Comparison of ENCODE assay signal across 8 mouse cellular contexts in the genomic region with DNA sequence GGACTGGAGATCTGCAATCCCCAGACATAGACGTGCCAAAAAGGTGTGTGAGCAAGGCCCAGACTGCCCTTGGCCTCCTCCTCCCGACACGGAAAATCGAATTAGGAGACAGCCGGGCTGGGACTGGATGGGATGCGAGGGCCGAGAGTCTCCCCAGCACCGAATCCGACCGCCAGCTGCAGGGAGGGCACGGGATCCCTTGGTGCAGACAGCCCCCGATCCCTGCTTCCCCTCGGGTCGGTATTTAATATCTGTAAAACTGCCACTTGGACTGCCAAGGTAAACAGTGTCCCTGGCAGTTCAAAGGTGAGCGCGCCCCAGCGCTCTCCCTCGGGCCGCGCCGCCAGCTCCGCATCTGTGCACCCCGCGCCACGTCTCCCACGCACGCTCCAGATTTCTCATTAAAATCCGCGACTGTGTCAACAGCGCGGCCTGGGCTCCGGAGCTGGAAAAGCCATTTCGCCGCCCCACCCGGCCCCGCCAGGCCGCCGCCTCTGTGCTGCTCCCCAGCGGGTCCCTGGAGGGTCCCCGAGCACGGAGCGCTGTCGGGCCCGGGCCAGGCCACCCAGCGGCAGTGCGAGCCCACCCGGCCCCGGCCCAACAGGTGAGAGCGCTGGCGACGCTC. TPM values are rescaled to one million over a fixed set of nuclear protein-coding genes. Genes with fewer than 3 reads are reported as not detected.
DNase-seq lines count a peak whose midpoint lies in the region; ATAC-seq and TF ChIP-seq lines count a peak whose summit lies in the region.
"Had no signal": no experiment of that assay in that cellular context is flagged by ENCODE, and none has a peak within 500 bp of the region (broad histone marks: within the 10 kb centered on the region; RNA-seq: fewer than 3 reads in every experiment).

No protein-coding gene starts in this region.

- H3K4me1 ChIP-seq in testis, adult 2 months (ENCODE audit: control insufficient read depth, insufficient read depth, low read length): no peaks in the 10 kb centered on the region; the same call in none of the 2 replicates
- peaks cover 17% of the 10 kb centered on the region for H3K4me1 ChIP-seq in limb, embryonic 15.5 days
- peaks cover 4% of the 10 kb centered on the region; the same call in 1 of the 2 replicates for H3K4me1 ChIP-seq in small intestine, adult 2 months (ENCODE audit: control insufficient read depth, insufficient read depth, insufficient read length, low read length)

- no peak for TF ChIP-seq POLR2A in testis, adult 2 months (IDR thresholded peaks at IDR 0.05; ENCODE audit: control insufficient read depth, low read depth, low read length)
- no peak for TF ChIP-seq POLR2A in small intestine, adult 2 months (IDR thresholded peaks at IDR 0.05; ENCODE audit: low read depth, low read length)

- H3K4me3 ChIP-seq in testis, adult 2 months (ENCODE audit: control insufficient read depth, low read depth, low read length): peak overlapping the region; percentile 15; the same call in 1 of the 2 replicates
- peak overlapping the region; percentile 37 for H3K4me3 ChIP-seq in limb, embryonic 15.5 days
- H3K4me3 ChIP-seq in small intestine, adult 2 months (ENCODE audit: low read depth, low read length): peak overlapping the region; percentile 1
- H3K4me3 ChIP-seq: myocyte had no signal

- no peak for TF ChIP-seq CTCF in testis, adult 2 months (IDR thresholded peaks at IDR 0.05; ENCODE audit: control insufficient read depth, insufficient read depth, insufficient replicate concordance, low read depth, low read length)
- no peak for TF ChIP-seq CTCF in small intestine, adult 2 months (IDR thresholded peaks at IDR 0.05; ENCODE audit: extremely low read depth, insufficient read length, insufficient replicate concordance, low read depth, low read length)

- H3K9me3 ChIP-seq in limb, embryonic 15.5 days: no peaks in the 10 kb centered on the region

- intact Hi-C loops in left cerebral cortex, postnatal 25 days (cut with DNase I): no loop called here

- H3K4me2 ChIP-seq in limb, embryonic 15.5 days: peak overlapping the region; percentile 79

- H3K27me3 ChIP-seq in testis, adult 2 months (ENCODE audit: control insufficient read depth, insufficient read depth, low read length): no peaks in the 10 kb centered on the region; the same call in 1 of the 2 replicates
- H3K27me3 ChIP-seq in limb, embryonic 15.5 days: peaks cover 60% of the 10 kb centered on the region
- H3K27me3 ChIP-seq in small intestine, adult 2 months (ENCODE audit: control insufficient read depth, insufficient read depth, low read length): peaks cover 10% of the 10 kb centered on the region

- no peaks in the 10 kb centered on the region for H3K36me3 ChIP-seq in testis, adult 2 months (ENCODE audit: control insufficient read depth, insufficient read depth, low read length)
- no peaks in the 10 kb centered on the region for H3K36me3 ChIP-seq in limb, embryonic 15.5 days
- no peaks in the 10 kb centered on the region for H3K36me3 ChIP-seq in small intestine, adult 2 months (ENCODE audit: control insufficient read depth, insufficient read depth, low read length)

- no peak for DNase-seq in testis, postnatal 14 days (ENCODE audit: low spot score)
- no peak for DNase-seq in layer of hippocampus, adult 18-20 months (ENCODE audit: low spot score in 2 of 2)
- no peak for DNase-seq in left cerebral cortex, postnatal 25 days (ENCODE audit: low spot score in 2 of 2)

- peak overlapping the region; percentile 33; the same call in 1 of the 2 replicates for H3K9ac ChIP-seq in limb, embryonic 15.5 days

- under 1% methylated on average over 51 of the region's 51 CpGs for WGBS in limb, embryonic 15.5 days
- 3% methylated on average over 51 of the region's 51 CpGs for WGBS in small intestine, adult 2 months

- peak; percentile 11 to 47; a peak in 2 of 4 replicates for ATAC-seq in hematopoietic stem cell, adult 5-6 weeks (replicated peaks in 1 of 2; ENCODE audit: insufficient read depth in 1 of 2, low FRiP score in 2 of 2, low TSS enrichment in 1 of 2, low read depth in 1 of 2, poor library complexity in 2 of 2, severe bottlenecking in 2 of 2)
- peak; percentile 43; the same call in 1 of the 2 replicates for ATAC-seq in limb, embryonic 15.5 days (ENCODE audit: insufficient number of reproducible peaks, low FRiP score, low TSS enrichment, low read depth)

- no peak overlapping the region for H3K27ac ChIP-seq in testis, adult 2 months (ENCODE audit: control insufficient read depth, insufficient read depth, low read depth, low read length)
- H3K27ac ChIP-seq in limb, embryonic 15.5 days: peak overlapping the region; percentile 59
- no peak overlapping the region for H3K27ac ChIP-seq in small intestine, adult 2 months (ENCODE audit: insufficient read depth, low read depth, low read length)

RNA-seq across cellular contexts. Expression of gene Gm12830, which starts 21.7 kb away (rescaled TPM):
- not detected in 2 replicates for polyA plus RNA-seq in testis, adult 2 months (2012; rRNA removed)
- not detected in 2 replicates for total RNA-seq in hematopoietic stem cell, adult 5-6 weeks (2017)
- polyA plus RNA-seq in limb, embryonic 15.5 days (2015; fragmentation: Nextera tagmentation; extraction: Ambion mirVana): not detected in 2 replicates
- polyA plus RNA-seq in small intestine, adult 2 months (2012; rRNA removed): not detected in 2 replicates
- not detected for total RNA-seq in layer of hippocampus, adult 18-20 months (2021)
- total RNA-seq in left cerebral cortex, postnatal 25 days (2021): not detected
- polyA plus RNA-seq: myocyte had no signal
